Mouse (Mus musculus) left cerebral cortex, postnatal 10 days (tissue): ENCODE results near the gene Lrmda. TPM values are rescaled to one million over a fixed set of nuclear protein-coding genes. Genes with fewer than 3 reads are reported as not detected.

Experiments
- DNase-seq, 2 experiments: peaks; one replicate each; pipeline ENCODE4 v3.0.0; 2021 to 2022; ENCODE audit warnings: low spot score in 2 of 2, mixed read lengths in 1 of 2; ENCODE audit errors: extremely low spot score in 1 of 2
- intact Hi-C: fragments of 180-260 bp; cut with DNase I; formaldehyde crosslinking; loops from one replicate; pipeline ENCODE4 v1.15.1; 2025
- total RNA-seq, 2 experiments: library from RNA; stranded (reverse); gene quantifications; 2 replicates each; pipeline ENCODE4 v1.2.3; 2021

Gene Lrmda
- total RNA-seq, 2 experiments from 2014 or later, result 1.1 TPM; not detected in 1

- no peak for DNase-seq
- intact Hi-C loops, result loop anchor here (10.0 kb wide), 1 partner anchor 195 kb away; the partner anchor contains the start of gene Zfp503
These were observed 160.2 kb downstream of the Lrmda start for GRCm38 (mm10) chr14:22179761-22180160.

GRCm38 (mm10) chr14:22181508-22181907 is 162.0 kb downstream of the Lrmda start:
- intact Hi-C loops, result no loop called here
- DNase-seq, result no peak

GRCm38 (mm10) chr14:22183195-22183594 is 163.7 kb downstream of the Lrmda start:
- intact Hi-C loops, result no loop called here
- no peak for DNase-seq

- intact Hi-C loops, result no loop called here
- no peak for DNase-seq
These were observed 165.9 kb downstream of the Lrmda start for GRCm38 (mm10) chr14:22185452-22185851.

GRCm38 (mm10) chr14:22190111-22190510 is 170.6 kb downstream of the Lrmda start:
- intact Hi-C loops, result loop anchor here (5.0 kb wide), 1 partner anchor 607 kb away; no protein-coding TSS in a partner anchor
- no peak for DNase-seq

- intact Hi-C loops, result loop anchor here (5.0 kb wide), 1 partner anchor 605 kb away; no protein-coding TSS in a partner anchor
- no peak for DNase-seq
These were observed 172.7 kb downstream of the Lrmda start for GRCm38 (mm10) chr14:22192185-22192584.

- DNase-seq, result no peak
- intact Hi-C loops, result no loop called here
These were observed 178.5 kb downstream of the Lrmda start for GRCm38 (mm10) chr14:22198021-22198420.

GRCm38 (mm10) chr14:22198641-22199425 is 179.3 kb downstream of the Lrmda start:
- DNase-seq, result no peak
- intact Hi-C loops, result no loop called here

GRCm38 (mm10) chr14:22201667-22202066 is 182.2 kb downstream of the Lrmda start:
- DNase-seq, result no peak
- intact Hi-C loops, result no loop called here

GRCm38 (mm10) chr14:22210601-22211000 is 191.1 kb downstream of the Lrmda start:
- intact Hi-C loops, result no loop called here
- DNase-seq, result no peak

GRCm38 (mm10) chr14:22218183-22218582 is 198.7 kb downstream of the Lrmda start:
- intact Hi-C loops, result no loop called here
- no peak for DNase-seq

GRCm38 (mm10) chr14:22222038-22222437 is 202.5 kb downstream of the Lrmda start:
- DNase-seq, result no peak
- intact Hi-C loops, result no loop called here

GRCm38 (mm10) chr14:22222574-22222973 is 203.1 kb downstream of the Lrmda start:
- intact Hi-C loops, result no loop called here
- no peak for DNase-seq

GRCm38 (mm10) chr14:22226205-22226604 is 206.7 kb downstream of the Lrmda start:
- intact Hi-C loops, result no loop called here
- no peak for DNase-seq

GRCm38 (mm10) chr14:22228253-22228968 is 208.9 kb downstream of the Lrmda start:
- intact Hi-C loops, result no loop called here
- DNase-seq, result no peak

- no peak for DNase-seq
- intact Hi-C loops, result no loop called here
These were observed 220.8 kb downstream of the Lrmda start for GRCm38 (mm10) chr14:22240315-22240714.

- no peak for DNase-seq
- intact Hi-C loops, result no loop called here
These were observed 235.9 kb downstream of the Lrmda start for GRCm38 (mm10) chr14:22255458-22255857.

GRCm38 (mm10) chr14:22256274-22256673 is 236.8 kb downstream of the Lrmda start:
- intact Hi-C loops, result no loop called here
- no peak for DNase-seq

- intact Hi-C loops, result no loop called here
- DNase-seq, result no peak
These were observed 240.0 kb downstream of the Lrmda start for GRCm38 (mm10) chr14:22259376-22260032.

- intact Hi-C loops, result no loop called here
- no peak for DNase-seq
These were observed 240.5 kb downstream of the Lrmda start for GRCm38 (mm10) chr14:22260033-22260419.
